Mouse (Mus musculus) thymus, adult 2 months (tissue): ENCODE measurements around the gene Fam117a. TPM values are rescaled to one million over a fixed set of nuclear protein-coding genes. Genes with fewer than 3 reads are reported as not detected.

Source experiments
- DNase-seq: peaks from one replicate; pipeline ENCODE4 v3.0.0; 2021
- H3K27ac ChIP-seq: fragments of 200-500 bp; 2 replicates; pipeline ENCODE4 v1.5.1; 2012; ENCODE audit warnings: low read length, control low read depth; ENCODE audit not compliant: control insufficient read depth, insufficient read depth
- H3K27me3 ChIP-seq: fragments of 200-500 bp; 2 replicates; pipeline ENCODE4 v1.6.1; 2012; ENCODE audit warnings: mild to moderate bottlenecking, low read length, moderate library complexity, mixed read lengths; ENCODE audit not compliant: control insufficient read depth, insufficient read depth
- H3K36me3 ChIP-seq: fragments of 200-500 bp; 2 replicates; pipeline ENCODE4 v1.6.1; 2012; ENCODE audit warnings: mild to moderate bottlenecking, low read length, moderate library complexity; ENCODE audit not compliant: control insufficient read depth, insufficient read depth
- H3K4me1 ChIP-seq: fragments of 200-500 bp; replicated peaks from 2 replicates; pipeline ENCODE4 v1.6.1; 2012; ENCODE audit warnings: low read length; ENCODE audit not compliant: control insufficient read depth, insufficient read depth
- H3K4me3 ChIP-seq: fragments of 200-500 bp; 2 replicates; pipeline ENCODE4 v1.5.1; 2012; ENCODE audit warnings: mild to moderate bottlenecking, low read length, control low read depth, moderate library complexity; ENCODE audit not compliant: control insufficient read depth, insufficient read depth
- CTCF ChIP-seq: fragments of 200-500 bp; IDR thresholded peaks from 2 replicates; pipeline ENCODE4 v1.5.1; 2012; ENCODE audit warnings: mild to moderate bottlenecking, control low read depth, low read length, moderate library complexity, borderline replicate concordance; ENCODE audit not compliant: control insufficient read depth, poor library complexity, insufficient read depth; ENCODE audit errors: extremely low read depth
- POLR2A ChIP-seq: fragments of 200-500 bp; IDR thresholded peaks from 2 replicates; pipeline ENCODE4 v1.6.1; 2012; ENCODE audit warnings: mild to moderate bottlenecking, low read length, control low read depth, moderate library complexity; ENCODE audit not compliant: control insufficient read depth, poor library complexity, insufficient read depth; ENCODE audit errors: extremely low read depth
- WGBS: fragments of 180-500 bp; shearing (Covaris S2); methylation state at CpG from one replicate; pipeline ENCODE4 v1.1.7; 2018; 5-methylcytosine and 5-hydroxymethylcytosine counted together
- polyA plus RNA-seq: library from polyadenylated mRNA; depleted of rRNA; stranded (reverse); fragments of >200 nt; gene quantifications from 2 replicates; pipeline ENCODE4 v1.2.3, GENCODE M21; 2012

Fam117a gene
- polyA plus RNA-seq, 1 experiment = 224 TPM

DNA sequence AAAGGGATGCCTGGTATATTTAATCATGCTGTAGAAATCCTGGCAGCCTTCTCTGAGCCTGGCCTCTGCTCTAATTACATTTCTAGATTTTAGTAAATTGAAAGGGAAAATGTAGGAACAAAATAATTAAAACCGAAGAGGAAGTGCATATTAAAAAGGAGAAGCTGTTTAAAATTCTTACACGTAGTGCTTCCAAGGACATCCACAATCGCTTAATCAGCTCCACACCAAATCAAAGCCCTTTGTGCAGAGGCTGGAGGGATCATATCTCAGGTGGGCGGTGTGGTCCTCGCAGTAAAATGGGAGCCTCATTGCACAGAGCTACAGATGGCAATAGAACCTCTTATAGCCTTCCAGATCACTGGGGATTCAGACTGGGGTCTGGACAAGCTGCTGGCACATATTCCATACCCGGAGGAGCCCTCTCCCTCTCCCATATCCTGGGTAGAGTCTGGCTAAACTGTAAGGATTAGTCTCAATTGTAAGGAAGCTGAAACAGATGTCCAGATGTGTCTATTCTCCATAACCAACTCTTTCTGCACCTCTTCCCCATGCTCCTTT, 74.7 kb downstream of the Fam117a start:
- DNase-seq = no peak
- Histone ChIP-seq H3K27ac (no peak overlapping the region), H3K27me3 (no peaks in the 10 kb centered on the region), H3K36me3 (no peaks in the 10 kb centered on the region), H3K4me1 (peaks cover 2% of the 10 kb centered on the region; the same call in 1 of the 2 replicates), H3K4me3 (no peak overlapping the region)
- 48% methylated on average over 6 of the region's 6 CpGs for WGBS
- TF ChIP-seq POLR2A (no peak), CTCF (no peak)

DNA sequence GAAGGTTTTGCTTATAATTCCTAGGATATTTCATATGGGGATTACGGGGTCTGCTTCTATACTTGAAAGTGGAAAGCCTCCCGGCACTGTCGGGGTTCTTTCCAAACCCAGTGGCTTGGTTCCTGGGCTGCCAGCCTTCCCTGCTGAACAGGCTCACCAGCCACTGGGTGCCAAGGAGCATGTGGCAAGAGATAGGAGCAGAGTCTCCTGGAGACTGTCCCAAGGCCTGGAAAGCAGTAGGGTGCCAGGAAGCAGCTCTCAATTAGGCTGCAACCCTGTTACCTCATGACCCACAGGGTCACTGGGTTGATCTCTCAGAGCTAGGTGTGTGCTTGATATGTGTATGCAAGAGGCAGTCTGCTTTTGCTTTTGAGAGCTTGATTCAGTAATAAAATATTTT, 75.8 kb downstream of the Fam117a start:
- no peak for DNase-seq
- TF ChIP-seq POLR2A (no peak), CTCF (no peak)
- Histone ChIP-seq H3K4me3 (no peak overlapping the region), H3K4me1 (peaks cover 2% of the 10 kb centered on the region; the same call in 1 of the 2 replicates), H3K27me3 (no peaks in the 10 kb centered on the region), H3K27ac (no peak overlapping the region), H3K36me3 (no peaks in the 10 kb centered on the region)
- WGBS = 96% methylated on average over 3 of the region's 3 CpGs

GRCm38 (mm10) chr11:95413641-95414535, 77.1 kb downstream of the Fam117a start, which contains the start of gene Spop:
Spop (plus strand) TSS chr11:95414080.
- under 1% methylated on average over 52 of the region's 58 CpGs for WGBS
- H3K27me3 ChIP-seq = no peaks in the 10 kb centered on the region
- peak within 1 kb of the TSS; percentile 93 for H3K27ac ChIP-seq
- DNase-seq = peak; percentile 91
- TF ChIP-seq CTCF (no peak), POLR2A (0 out of 2 replicates have a peak, but pooled peaks have one; percentile 28)
- H3K4me3 ChIP-seq = peak within 1 kb of the TSS; percentile 67
- H3K36me3 ChIP-seq = no peaks in the 10 kb centered on the region; the same call in 1 of the 2 replicates
- H3K4me1 ChIP-seq = peaks cover 2% of the 10 kb centered on the region; the same call in 1 of the 2 replicates

- WGBS = under 1% methylated on average over 28 of the region's 28 CpGs
- DNase-seq = peak; percentile 91
- peaks cover 2% of the 10 kb centered on the region; the same call in 1 of the 2 replicates for H3K4me1 ChIP-seq
Measured at GRCm38 (mm10) chr11:95414536-95415161, 77.8 kb downstream of the Fam117a start.

GRCm38 (mm10) chr11:95415931-95416330, 79.1 kb downstream of the Fam117a start:
- H3K4me3 ChIP-seq = no peak overlapping the region
- H3K36me3 ChIP-seq = no peaks in the 10 kb centered on the region; the same call in 1 of the 2 replicates
- H3K27me3 ChIP-seq = no peaks in the 10 kb centered on the region
- DNase-seq = no peak
- TF ChIP-seq POLR2A (no peak), CTCF (no peak)
- no peak overlapping the region for H3K27ac ChIP-seq
- peaks cover 2% of the 10 kb centered on the region; the same call in 1 of the 2 replicates for H3K4me1 ChIP-seq

More at GRCm38 (mm10) chr11:95414536-95415161, 77.8 kb downstream of the Fam117a start:
- Histone ChIP-seq H3K27me3 (no peaks in the 10 kb centered on the region), H3K27ac (peak overlapping the region; percentile 93), H3K4me3 (peak overlapping the region; percentile 67), H3K36me3 (no peaks in the 10 kb centered on the region; the same call in 1 of the 2 replicates)
- peak; percentile 42; the same call in 1 of the 2 replicates for TF ChIP-seq CTCF
- TF ChIP-seq POLR2A = 0 out of 2 replicates have a peak, but pooled peaks have one; percentile 39

DNA sequence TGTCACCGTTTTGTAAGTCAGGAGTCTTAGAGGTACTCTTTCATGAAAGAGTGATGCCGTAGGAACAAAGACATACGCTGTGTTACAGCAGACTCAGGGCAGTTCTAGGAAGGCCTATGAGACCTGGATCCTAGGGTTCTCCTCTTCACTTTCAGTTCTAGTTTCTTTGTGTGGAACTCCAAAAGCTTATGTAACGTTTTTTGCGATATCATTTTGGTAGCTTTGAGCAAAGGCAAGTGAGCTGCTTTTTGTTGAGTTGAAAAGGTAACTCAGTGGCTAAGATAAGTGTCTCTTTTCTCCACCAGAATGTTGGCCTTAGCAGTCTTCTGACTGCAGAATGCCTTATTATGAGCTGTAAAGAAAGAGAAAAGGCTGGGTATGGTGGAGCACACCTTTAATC, 80.5 kb downstream of the Fam117a start:
- Histone ChIP-seq H3K27me3 (no peaks in the 10 kb centered on the region), H3K4me3 (no peak overlapping the region), H3K4me1 (peaks cover 2% of the 10 kb centered on the region; the same call in 1 of the 2 replicates), H3K27ac (no peak overlapping the region), H3K36me3 (no peaks in the 10 kb centered on the region; the same call in 1 of the 2 replicates)
- 67% methylated on average over 5 of the region's 5 CpGs for WGBS
- TF ChIP-seq CTCF (no peak), POLR2A (no peak)
- DNase-seq = no peak
